Mouse (Mus musculus): ENCODE data around the gene Ajap1.

The Ajap1 gene

DNA sequence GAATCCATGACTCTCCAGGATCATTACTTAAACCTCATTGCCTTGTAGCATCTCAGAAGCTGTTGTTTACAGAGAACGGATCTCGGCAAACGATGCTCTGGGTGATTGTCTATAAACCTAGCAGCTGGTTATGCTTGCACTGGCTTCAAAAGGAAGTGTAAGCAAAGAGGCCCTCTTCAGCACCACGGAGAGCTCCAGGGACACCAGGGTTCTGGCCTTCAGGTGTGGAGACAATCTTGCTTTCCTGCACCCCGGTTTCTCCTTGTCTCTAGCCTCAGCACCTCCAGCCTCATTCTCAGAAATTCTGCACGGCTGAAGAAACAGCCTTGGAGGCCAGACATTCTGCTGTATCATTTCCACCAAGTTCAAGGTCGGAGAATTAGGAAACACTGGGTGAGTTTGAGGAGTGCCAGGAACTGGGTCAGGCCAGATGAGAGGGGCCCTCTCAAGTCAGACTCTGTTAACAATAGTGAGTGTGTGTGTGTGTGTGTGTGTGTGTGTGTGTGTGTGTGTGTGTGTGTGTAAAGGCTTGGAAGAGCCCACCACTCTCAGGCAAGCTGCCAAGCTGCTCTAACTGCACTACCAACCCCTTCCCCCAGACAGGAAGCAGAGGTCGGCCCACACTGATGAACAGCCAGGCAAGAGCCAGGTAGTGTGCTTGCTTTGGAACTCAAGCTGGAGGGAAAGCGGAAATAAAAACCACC, 124.9 kb downstream of the Ajap1 start:
- peak; percentile 67 for DNase-seq (ENCODE audit: extremely low spot score)

GRCm38 (mm10) chr4:153356236-153356635, 126.4 kb downstream of the Ajap1 start:
- no peak for DNase-seq (ENCODE audit: extremely low spot score)

GRCm38 (mm10) chr4:153344999-153345398, 137.6 kb downstream of the Ajap1 start:
- no peak for DNase-seq (ENCODE audit: extremely low spot score)

DNA sequence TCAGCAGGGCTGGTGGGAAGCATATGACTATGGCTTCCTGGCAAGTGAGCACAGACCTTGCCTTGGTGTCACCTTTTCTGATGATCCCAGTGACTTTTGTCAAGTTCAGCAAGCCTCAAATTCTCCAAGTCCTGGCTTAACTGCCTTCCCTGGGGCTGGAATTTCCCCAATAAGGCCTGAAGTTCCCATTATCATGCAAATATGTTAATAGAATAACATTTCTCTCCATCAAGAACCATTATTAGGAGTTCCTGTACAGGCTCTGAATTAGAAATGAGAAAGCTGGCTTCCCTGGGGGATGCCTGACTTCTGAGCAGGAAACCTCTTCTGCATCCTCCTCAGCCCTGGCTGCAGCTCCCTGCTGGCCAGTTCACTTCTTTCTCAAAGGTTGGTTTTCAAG, 141.7 kb downstream of the Ajap1 start:
- DNase-seq (ENCODE audit: extremely low spot score), result no peak

DNA sequence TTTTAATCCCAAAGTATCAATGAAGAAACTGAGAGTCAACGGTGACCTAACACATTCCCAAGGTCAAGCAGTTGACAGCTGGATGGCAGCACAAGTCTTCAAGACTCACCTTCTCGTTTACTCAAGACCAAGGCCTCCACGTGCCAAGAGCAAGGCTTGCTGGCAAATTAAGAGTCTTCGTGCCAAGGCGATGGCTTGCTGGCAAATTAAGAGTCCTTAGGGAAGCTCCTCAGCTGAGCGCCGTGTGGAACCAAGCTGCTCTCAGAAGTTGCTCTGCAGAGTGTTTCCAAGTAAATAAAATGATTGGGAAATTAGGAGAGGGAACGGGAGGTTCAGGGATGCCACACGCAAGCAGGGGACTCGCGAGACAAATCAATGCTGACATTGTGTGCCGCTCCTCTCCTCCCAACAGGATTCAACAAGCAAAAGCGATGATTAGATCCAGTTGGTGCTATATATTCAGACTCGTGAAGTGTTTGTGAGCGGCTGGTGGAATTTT, 147.3 kb downstream of the Ajap1 start:
- no peak for DNase-seq (ENCODE audit: extremely low spot score)

DNA sequence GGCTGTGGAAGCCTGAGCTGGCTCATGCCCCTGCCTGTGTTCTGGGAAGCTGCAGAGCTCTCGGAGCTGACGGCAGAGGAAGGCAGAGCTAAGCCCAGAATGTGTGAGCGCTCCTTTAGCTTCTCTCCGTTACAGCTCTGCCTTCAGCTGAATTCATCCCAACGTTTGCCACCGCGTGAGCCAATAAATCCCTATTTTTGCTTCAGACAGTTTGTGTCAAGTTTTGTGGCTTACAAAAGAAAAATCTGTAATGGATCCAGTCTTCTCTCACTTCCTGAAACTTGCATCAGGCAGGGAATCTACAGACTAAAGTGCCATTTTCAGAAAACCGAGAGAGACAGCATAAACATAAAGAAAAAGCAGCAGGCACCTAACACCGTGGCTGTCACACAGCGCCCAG, 154.8 kb downstream of the Ajap1 start:
- DNase-seq (ENCODE audit: extremely low spot score), result no peak
